Mouse (Mus musculus): ENCODE data around the gene Trhr2.

DNA sequence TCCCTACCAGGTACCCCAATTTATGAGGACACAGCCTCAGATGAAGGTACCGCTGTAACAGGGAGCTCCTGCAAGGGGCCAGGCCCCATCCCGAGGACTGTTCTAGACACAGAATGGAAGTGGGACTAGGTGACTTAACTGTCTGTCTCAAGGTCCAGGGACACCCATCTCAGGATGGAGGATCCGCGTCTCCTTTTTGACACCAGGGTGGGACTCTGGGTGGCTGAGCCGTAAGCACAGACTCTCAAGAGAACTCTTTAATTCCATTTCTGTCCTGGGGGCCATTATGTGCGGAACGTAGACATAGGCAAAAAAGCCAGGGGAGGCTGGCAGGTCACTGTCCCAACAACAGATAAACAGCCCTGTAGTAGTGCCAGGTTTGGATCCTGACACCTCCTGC is 38.4 kb downstream of the Trhr2 start:
- TF ChIP-seq POLR2A (IDR thresholded peaks at IDR 0.05; ENCODE audit: control insufficient read depth, low read depth, low read length) = no peak
- no peak for TF ChIP-seq CTCF (IDR thresholded peaks at IDR 0.05; ENCODE audit: control insufficient read depth, insufficient read depth, insufficient replicate concordance, low read depth, low read length)
